Mouse (Mus musculus) embryo, embryonic 10.5 days (tissue): ENCODE measurements around the gene Ccr9.
"Not testable (repeated sequence)": the region's sequence is repeated elsewhere in the genome, so short reads cannot be mapped to it uniquely, and the experiment has no call there.

ENCODE experiments used
- DNase-seq: peaks from one replicate; pipeline ENCODE4 v3.0.0-alpha.2; 2015; ENCODE audit warnings: low spot score

The Ccr9 gene

GRCm38 (mm10) chr9:123716301-123716700 lies 38.1 kb downstream of the Ccr9 start:
- no peak for DNase-seq

GRCm38 (mm10) chr9:123717186-123718008 lies 39.2 kb downstream of the Ccr9 start, which contains the start of gene Lztfl1:
Gene Lztfl1, minus strand, starts transcription at chr9:123717697.
- DNase-seq, result peak; percentile 100

- no peak for DNase-seq
Observed at GRCm38 (mm10) chr9:123722737-123723493, 44.7 kb downstream of the Ccr9 start.

- no peak for DNase-seq
Observed at GRCm38 (mm10) chr9:123731271-123731670, 53.0 kb downstream of the Ccr9 start.

- no peak for DNase-seq
Observed at GRCm38 (mm10) chr9:123734133-123734532, 55.9 kb downstream of the Ccr9 start.

GRCm38 (mm10) chr9:123740799-123741198 lies 62.6 kb downstream of the Ccr9 start:
- no peak for DNase-seq

- not testable (repeated sequence) for DNase-seq
Observed at GRCm38 (mm10) chr9:123749687-123750086, 71.4 kb downstream of the Ccr9 start.

GRCm38 (mm10) chr9:123754333-123754732 lies 76.1 kb downstream of the Ccr9 start:
- no peak for DNase-seq

GRCm38 (mm10) chr9:123756752-123757151 lies 78.5 kb downstream of the Ccr9 start:
- no peak for DNase-seq

- DNase-seq, result no peak
Observed at GRCm38 (mm10) chr9:123757326-123757725, 79.1 kb downstream of the Ccr9 start.

- DNase-seq, result no peak
Observed at GRCm38 (mm10) chr9:123758156-123758555, 79.9 kb downstream of the Ccr9 start.

- no peak for DNase-seq
Observed at GRCm38 (mm10) chr9:123758645-123759044, 80.4 kb downstream of the Ccr9 start.

GRCm38 (mm10) chr9:123760806-123761205 lies 82.6 kb downstream of the Ccr9 start:
- no peak for DNase-seq

GRCm38 (mm10) chr9:123762886-123763285 lies 84.6 kb downstream of the Ccr9 start:
- no peak for DNase-seq

- DNase-seq, result no peak
Observed at GRCm38 (mm10) chr9:123763771-123764170, 85.5 kb downstream of the Ccr9 start.

- DNase-seq, result no peak
Observed at GRCm38 (mm10) chr9:123766996-123767395, 88.8 kb downstream of the Ccr9 start.

- DNase-seq, result no peak
Observed at GRCm38 (mm10) chr9:123768443-123768842, 90.2 kb downstream of the Ccr9 start.

GRCm38 (mm10) chr9:123769532-123769931 lies 91.3 kb downstream of the Ccr9 start:
- no peak for DNase-seq

GRCm38 (mm10) chr9:123773299-123773698 lies 95.1 kb downstream of the Ccr9 start:
- DNase-seq, result peak; percentile 33

GRCm38 (mm10) chr9:123788855-123789529 lies 110.8 kb downstream of the Ccr9 start:
- DNase-seq, result no peak

- peak; percentile 70 for DNase-seq
Observed at GRCm38 (mm10) chr9:123796174-123796573, 117.9 kb downstream of the Ccr9 start.

GRCm38 (mm10) chr9:123801527-123801926 lies 123.3 kb downstream of the Ccr9 start:
- DNase-seq, result no peak

- DNase-seq, result no peak
Observed at GRCm38 (mm10) chr9:123802421-123802820, 124.2 kb downstream of the Ccr9 start.
